Mouse (Mus musculus) layer of hippocampus, adult 2 months (tissue): ENCODE measurements at regions not wholly inside any gene's neighbourhood (a gene's known extent, or its start where the extent isn't known, plus 50 kb on each side); places are given as distances from the start of the nearest gene placed in this dataset.
"Not testable (repeated sequence)": the region's sequence is repeated elsewhere in the genome, so short reads cannot be mapped to it uniquely, and the experiment has no call there.

ENCODE experiments used
- DNase-seq, 2 experiments: peaks; one replicate each; pipeline ENCODE4 v3.0.0; 2022; ENCODE audit warnings: low spot score in 2 of 2
- H3K27ac ChIP-seq: fragments of 200-600 bp; 2 replicates; pipeline ENCODE4 v1.8.1; 2022
- H3K4me3 ChIP-seq: fragments of 200-600 bp; 2 replicates; pipeline ENCODE4 v1.8.1; 2022; ENCODE audit warnings: mild to moderate bottlenecking
- CTCF ChIP-seq: fragments of 200-600 bp; conservative IDR thresholded peaks from 2 replicates; pipeline ENCODE4 v1.8.1; 2022; ENCODE audit warnings: antibody characterized with exemption, mild to moderate bottlenecking, moderate library complexity

DNA sequence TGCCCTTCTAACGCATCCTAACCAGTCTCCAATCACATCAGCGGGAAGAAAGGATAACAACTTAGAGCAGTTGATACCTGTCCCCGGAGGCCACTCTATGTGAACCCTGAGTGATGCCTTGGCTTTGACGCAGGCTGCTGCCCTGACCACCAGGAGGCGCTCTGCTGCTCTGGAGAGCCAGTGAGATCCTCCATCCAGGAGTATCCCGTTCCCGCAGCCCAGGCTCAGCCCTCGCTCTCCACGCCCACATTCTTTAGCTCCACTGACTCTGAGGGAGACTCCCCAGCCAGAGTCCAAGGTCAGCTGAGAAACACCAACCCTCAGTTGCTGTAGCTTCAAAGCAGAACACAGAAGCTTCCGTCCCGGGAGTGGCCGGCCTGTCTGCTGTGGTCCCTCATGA is 307.0 kb downstream of the Ajap1 start:
- peak in 1 of 2 experiments; percentile 60 for DNase-seq
- Histone ChIP-seq H3K27ac (no peak overlapping the region), H3K4me3 (no peak overlapping the region)
- peak; percentile 88 for TF ChIP-seq CTCF

DNA sequence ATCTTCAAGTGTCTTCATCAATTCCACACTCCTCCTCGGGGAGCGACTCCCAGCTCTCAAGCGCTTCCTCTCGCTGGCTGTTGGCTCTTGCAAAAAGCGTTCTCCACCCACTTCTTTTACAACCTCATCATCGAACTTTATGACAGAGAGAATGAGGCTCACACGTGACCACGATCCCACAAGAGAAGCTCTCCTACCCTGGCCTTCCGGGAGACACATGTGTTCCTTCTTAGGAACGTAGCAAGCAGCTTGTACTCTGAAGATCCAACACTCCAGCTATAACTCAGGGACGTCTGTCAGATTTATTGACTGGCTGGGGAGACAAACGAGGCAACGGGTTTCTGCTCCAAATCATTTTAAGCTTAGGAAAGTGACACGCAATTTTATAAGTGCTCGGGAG is 307.5 kb downstream of the Ajap1 start:
- Histone ChIP-seq H3K27ac (no peak overlapping the region), H3K4me3 (no peak overlapping the region)
- TF ChIP-seq CTCF: no peak
- no peak for DNase-seq

DNA sequence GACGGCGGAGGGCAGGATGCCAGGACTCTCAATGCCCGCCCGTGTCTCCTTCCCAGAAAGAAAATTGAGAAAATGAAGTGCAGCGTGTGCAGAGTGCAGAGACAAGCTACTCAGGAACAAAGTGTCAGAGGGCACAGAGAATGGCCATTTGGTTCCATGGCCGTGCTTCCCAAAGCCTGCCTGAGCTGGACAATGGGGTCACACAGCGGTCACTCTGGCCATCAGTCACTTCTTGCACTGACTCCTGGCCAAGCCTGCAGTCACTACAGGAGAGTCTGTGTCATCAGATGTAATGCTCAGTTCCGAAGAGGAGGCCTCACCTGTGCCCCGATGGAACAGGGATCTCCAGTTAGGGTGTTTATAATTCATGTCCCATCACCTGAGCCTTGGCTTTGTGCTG is 312.6 kb downstream of the Ajap1 start:
- no peak overlapping the region for H3K27ac ChIP-seq
- DNase-seq: no peak
- no peak for TF ChIP-seq CTCF
- H3K4me3 ChIP-seq: no peak overlapping the region

DNA sequence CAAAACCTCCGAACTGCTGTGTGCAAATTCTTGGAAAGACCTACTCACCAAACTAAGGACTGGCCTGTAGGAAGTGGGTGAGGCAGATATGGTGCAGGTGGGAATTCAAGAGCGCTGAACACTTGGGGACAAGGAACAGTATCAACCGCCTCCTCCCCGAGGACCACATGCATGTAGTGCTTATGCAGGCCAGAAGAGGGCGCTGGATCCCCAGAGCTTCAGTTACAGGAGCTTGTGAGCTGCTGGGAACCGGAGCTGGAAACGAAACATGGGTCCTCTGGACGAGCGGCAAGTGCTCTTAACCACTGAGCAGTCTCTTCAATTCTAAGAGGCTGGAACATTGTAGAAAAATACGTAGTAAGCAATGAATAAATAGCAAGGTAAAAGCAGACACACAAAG is 317.8 kb downstream of the Ajap1 start:
- H3K4me3 ChIP-seq: no peak overlapping the region
- peak; percentile 18; the same call in 1 of the 2 replicates for TF ChIP-seq CTCF
- no peak for DNase-seq
- no peak overlapping the region for H3K27ac ChIP-seq

DNA sequence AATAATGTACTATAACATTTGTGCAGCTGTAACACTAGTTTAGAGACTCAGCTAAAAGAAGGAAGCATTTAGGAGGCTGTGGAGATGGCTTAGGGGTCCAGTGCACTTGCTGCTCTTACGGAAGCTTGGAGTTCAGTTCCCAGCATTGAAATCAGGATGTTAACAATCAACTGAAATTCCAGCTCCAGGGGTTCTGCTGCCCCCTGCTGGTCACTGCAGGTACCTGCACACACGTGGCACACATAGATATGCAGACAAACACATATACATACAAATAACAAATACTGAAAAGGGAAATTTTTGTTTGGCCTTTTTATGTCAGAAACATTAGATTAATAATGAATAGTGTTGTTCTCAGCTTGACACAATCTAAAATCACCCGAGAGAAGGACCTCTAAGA is 322.5 kb downstream of the Ajap1 start:
- DNase-seq: no peak
- H3K27ac ChIP-seq: no peak overlapping the region
- H3K4me3 ChIP-seq: no peak overlapping the region
- TF ChIP-seq CTCF: peak; percentile 63

DNA sequence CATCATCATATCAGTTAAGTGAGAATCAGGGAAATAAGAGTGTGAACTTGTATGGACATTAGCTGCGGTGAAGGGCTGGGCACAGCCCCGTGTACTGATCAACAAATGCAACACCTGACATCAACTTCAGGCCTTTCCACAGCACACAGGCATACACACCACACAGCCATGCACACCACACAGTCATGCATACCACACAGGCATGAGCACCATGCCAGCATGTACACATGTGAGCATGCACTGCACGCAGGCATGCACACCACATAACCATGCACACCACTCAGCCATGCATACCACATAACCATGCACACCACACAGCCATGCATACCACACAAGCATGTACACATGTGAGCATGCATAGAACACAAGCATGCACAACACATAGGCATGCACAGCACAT is 325.0 kb downstream of the Ajap1 start:
- no peak for TF ChIP-seq CTCF
- Histone ChIP-seq H3K27ac (no peak overlapping the region), H3K4me3 (no peak overlapping the region)
- no peak for DNase-seq

DNA sequence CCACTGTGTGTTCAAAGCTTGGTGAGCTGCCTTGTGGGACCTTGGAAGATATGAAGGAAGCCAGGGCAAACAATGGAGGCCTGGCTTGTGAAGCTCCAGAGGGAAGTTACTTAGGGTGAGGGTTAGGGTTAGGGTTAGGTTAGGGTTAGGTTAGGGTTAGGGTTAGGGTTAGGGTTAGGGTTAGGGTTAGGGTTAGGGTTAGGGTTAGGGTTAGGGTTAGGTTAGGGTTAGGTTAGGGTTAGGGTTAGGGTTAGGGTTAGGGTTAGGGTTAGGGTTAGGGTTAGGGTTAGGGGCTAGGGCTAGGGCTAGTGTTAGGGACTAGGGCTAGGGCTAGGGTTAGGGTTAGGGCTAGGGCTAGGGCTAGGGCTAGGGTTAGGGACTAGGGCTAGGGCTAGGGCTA is 329.7 kb downstream of the Ajap1 start:
- not testable (repeated sequence) for H3K4me3 ChIP-seq, H3K27ac ChIP-seq, DNase-seq

DNA sequence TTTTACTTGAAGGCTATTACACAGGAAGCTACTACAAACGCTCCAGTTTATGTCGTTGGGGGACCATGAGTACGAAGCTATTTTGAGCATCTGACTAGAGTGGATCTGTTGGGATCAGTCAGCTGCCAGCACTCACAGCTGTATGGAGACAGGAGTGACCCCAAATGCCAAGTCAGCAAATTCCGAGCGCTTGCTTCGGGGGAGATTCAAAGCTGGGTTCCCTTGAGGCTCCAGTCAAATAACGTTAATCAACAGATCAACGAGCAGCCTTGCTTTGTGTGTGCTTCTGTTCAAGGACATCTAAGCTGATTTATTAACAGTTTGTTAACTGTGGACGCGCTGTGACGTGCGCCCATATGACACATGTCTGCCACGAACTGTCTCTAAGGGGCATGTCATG is 349.5 kb downstream of the Ajap1 start:
- TF ChIP-seq CTCF: no peak
- Histone ChIP-seq H3K27ac (no peak overlapping the region), H3K4me3 (no peak overlapping the region)
- DNase-seq: no peak

DNA sequence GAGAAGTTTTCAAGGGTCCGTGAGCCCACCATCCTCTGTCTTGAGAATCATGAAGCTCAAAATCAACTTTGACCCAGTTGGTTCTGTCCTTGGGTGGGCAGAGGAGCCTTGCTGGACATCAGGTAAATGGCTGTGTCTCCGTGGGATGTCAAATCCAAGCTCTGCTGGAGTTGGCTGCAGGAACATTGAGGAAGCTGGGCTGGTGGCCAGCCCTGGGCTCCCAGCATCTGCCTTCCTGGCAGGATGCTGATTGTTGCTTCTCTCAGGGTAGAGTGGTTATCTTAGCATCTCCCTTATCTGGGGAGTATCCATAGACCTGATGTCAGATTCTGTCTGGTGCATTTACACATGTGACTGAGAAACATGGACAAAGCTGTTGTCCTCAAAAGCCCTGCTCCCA is 353.3 kb downstream of the Ajap1 start:
- Histone ChIP-seq H3K4me3 (no peak overlapping the region), H3K27ac (no peak overlapping the region)
- DNase-seq: peak; percentile 26 to 57
- no peak for TF ChIP-seq CTCF

DNA sequence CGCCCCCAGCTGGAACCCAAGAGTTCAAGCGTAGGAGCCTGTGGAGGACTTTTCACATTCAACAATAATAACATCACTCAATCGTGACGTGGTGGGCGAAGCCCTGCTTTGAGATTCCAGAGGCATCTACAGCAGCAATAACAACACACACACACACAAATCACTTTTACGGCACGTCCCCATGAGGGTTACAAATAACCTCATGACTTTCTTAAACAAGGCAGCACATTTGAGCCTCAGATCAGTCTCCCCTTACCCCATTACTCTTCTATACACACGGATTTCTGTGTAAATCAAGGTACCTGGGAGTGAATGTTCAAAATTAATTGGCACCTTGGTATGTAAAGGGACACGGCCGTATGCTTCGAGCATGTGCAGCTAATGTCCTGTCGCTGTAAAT is 354.4 kb downstream of the Ajap1 start:
- TF ChIP-seq CTCF: no peak
- H3K27ac ChIP-seq: no peak overlapping the region

DNA sequence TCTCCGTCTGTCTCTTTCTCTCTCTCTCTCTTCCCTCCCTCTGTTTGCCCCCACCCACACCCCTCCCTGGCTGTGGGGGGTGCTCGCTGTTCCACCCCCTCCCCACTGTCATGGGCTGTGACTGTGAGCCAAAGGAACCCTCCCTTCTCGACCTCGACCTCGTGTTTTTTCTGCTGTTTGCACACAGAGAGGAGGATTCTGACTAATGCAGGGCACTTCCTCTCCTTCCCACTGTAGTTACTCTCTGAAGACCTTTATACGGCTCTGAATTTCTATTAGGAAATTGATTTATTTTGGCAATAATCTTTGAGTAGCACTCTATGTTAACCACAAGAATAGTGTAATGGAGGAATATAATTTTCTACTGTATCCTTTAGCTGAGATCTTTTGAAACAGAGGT is 362.1 kb downstream of the Ajap1 start:
- no peak overlapping the region for H3K27ac ChIP-seq
- TF ChIP-seq CTCF: no peak
- DNase-seq: no peak
- no peak overlapping the region for H3K4me3 ChIP-seq

More for the DNA sequence above, 354.4 kb downstream of the Ajap1 start:
- no peak overlapping the region for H3K4me3 ChIP-seq
- no peak for DNase-seq

DNA sequence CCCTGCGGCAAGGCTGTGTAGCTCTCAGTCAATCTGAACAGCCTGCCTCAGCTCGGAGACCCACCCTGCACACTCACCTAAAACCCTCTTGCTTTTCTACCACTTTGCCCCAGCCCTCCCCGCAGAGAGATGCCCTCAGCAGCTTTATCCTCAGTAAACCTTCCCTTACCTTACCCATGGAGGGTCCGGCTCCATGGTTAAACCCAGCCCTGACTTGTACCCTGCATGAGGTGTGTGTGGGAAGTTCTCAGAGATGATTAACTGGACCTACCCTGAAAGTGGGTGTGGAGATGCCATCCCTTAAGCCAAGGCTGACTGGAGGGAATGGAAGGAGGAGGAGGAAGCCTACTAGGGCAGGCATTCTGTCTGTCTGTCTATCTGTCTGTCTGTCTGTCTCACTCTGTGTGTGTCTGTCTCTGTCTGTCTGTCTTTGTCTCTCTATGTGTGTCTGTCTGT is 362.9 kb downstream of the Ajap1 start:
- no peak overlapping the region for H3K4me3 ChIP-seq
- no peak overlapping the region for H3K27ac ChIP-seq
- no peak for DNase-seq
- no peak for TF ChIP-seq CTCF

DNA sequence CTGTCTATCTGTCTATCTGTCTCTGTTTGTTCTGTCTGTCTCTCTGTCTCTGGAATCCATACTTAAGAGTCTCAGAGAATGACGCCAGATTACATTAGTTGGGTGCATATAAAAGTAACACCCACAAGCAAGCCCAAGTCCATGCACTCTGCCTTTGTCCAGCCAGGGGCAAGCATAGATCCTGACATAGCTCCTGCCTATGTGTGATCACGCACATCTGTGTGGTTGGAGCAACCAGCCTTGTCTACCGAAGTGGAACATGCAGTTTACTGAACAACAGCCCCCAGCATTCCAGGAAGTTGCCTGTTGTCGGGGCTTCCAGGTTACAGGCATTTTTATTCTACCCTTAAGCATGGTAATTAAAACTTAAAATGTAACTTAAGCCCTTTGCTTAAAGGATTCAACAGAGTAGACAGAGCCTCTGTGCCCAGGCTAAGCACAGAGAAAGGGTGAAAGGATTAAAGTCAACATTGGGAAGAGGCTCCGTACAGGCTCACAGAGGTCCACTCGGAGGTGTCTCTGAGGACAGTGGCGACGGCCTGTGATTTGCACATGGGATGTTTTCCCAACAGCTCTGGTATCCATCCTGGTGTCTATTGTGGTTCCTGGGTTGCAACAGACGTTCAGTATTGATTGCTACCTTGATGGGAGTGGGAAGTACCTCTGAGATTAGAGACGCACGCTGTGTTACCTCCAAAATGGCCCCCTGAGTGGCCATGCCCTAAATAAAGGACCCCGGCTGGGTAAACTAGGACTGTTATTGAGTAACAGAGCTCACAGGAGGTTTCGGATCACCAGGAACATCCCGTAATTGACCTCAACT is 363.6 kb downstream of the Ajap1 start:
- no peak for DNase-seq
- Histone ChIP-seq H3K27ac (no peak overlapping the region), H3K4me3 (no peak overlapping the region)
- no peak for TF ChIP-seq CTCF

DNA sequence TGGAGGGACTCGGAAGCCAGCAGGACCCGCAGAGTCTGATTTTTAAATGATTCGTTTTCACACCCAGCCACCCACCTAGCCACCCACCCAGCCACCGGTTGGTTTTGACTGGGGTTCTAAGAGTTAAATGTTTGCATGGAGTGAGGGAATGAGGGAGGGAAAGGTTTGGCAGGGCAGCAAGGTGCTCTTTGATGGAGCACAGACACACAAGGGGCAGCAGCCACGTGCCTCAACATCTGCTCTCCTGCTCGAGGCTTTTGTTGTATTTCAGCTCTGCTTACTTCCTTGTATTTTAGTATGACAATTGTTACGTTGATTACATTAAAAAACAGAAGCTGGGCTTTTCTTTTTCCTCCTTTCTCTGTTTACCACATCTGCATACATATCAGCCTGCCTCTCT is 367.6 kb downstream of the Ajap1 start:
- DNase-seq: no peak
- no peak overlapping the region for H3K27ac ChIP-seq
- TF ChIP-seq CTCF: no peak
- H3K4me3 ChIP-seq: no peak overlapping the region
